ENCODE assay signal across 8 mouse cellular contexts in genomic region chr17:28524009-28524695, GRCm38 (mm10). TPM values are rescaled to one million over a fixed set of nuclear protein-coding genes. Genes with fewer than 3 reads are reported as not detected.
DNase-seq lines count a peak whose midpoint lies in the region; ATAC-seq and TF ChIP-seq lines count a peak whose summit lies in the region.
"Had no signal": no experiment of that assay in that cellular context is flagged by ENCODE, and none has a peak within 500 bp of the region (broad histone marks: within the 10 kb centered on the region; RNA-seq: fewer than 3 reads in every experiment).

No protein-coding gene starts in this region.

- no peak for DNase-seq in layer of hippocampus, adult 2 months (ENCODE audit: low spot score in 2 of 2)
- no peak for DNase-seq in layer of hippocampus, postnatal 14 days (ENCODE audit: low spot score in 2 of 2)
- DNase-seq in kidney, postnatal 0 days (ENCODE audit: low spot score): no peak
- DNase-seq in cerebellum, postnatal 25 days: no peak

- WGBS in embryonic facial prominence, embryonic 13.5 days: 84% methylated on average over 23 of the region's 23 CpGs
- 84% methylated on average over 23 of the region's 23 CpGs for WGBS in kidney, postnatal 0 days
- 76% methylated on average over 23 of the region's 23 CpGs for WGBS in small intestine, adult 2 months

- peak overlapping the region; percentile 100 for H3K27ac ChIP-seq in layer of hippocampus, adult 2 months
- no peak overlapping the region; the same call in 1 of the 2 replicates for H3K27ac ChIP-seq in embryonic facial prominence, embryonic 13.5 days
- 0 out of 2 replicates have a peak overlapping the region, but pooled peaks have one; percentile 8 for H3K27ac ChIP-seq in kidney, postnatal 0 days
- H3K27ac ChIP-seq in small intestine, adult 2 months (ENCODE audit: insufficient read depth, low read depth, low read length): no peak overlapping the region
- H3K27ac ChIP-seq: macrophage had no signal

- peaks cover 8% of the 10 kb centered on the region; the same call in 1 of the 2 replicates for H3K27me3 ChIP-seq in embryonic facial prominence, embryonic 13.5 days
- H3K27me3 ChIP-seq in kidney, postnatal 0 days (ENCODE audit: insufficient read depth, low read length): no peaks in the 10 kb centered on the region
- H3K27me3 ChIP-seq in small intestine, adult 2 months (ENCODE audit: control insufficient read depth, insufficient read depth, low read length): no peaks in the 10 kb centered on the region

- H3K9me3 ChIP-seq in embryonic facial prominence, embryonic 13.5 days: no peaks in the 10 kb centered on the region
- H3K9me3 ChIP-seq in kidney, postnatal 0 days (replicated peaks; ENCODE audit: low read length): no peaks in the 10 kb centered on the region

- H3K36me3 ChIP-seq in embryonic facial prominence, embryonic 13.5 days: no peaks in the 10 kb centered on the region
- H3K36me3 ChIP-seq in kidney, postnatal 0 days (ENCODE audit: insufficient read depth, low read length): no peaks in the 10 kb centered on the region
- no peaks in the 10 kb centered on the region for H3K36me3 ChIP-seq in small intestine, adult 2 months (ENCODE audit: control insufficient read depth, insufficient read depth, low read length)

- no peak for ATAC-seq in embryonic facial prominence, embryonic 13.5 days (ENCODE audit: insufficient number of reproducible peaks, insufficient read depth, low FRiP score, low TSS enrichment, low read depth)
- no peak for ATAC-seq in kidney, postnatal 0 days (replicated peaks; ENCODE audit: low FRiP score, low read depth)
- no peak for ATAC-seq in megakaryocyte-erythroid progenitor cell, adult 5-6 weeks (replicated peaks; ENCODE audit: low FRiP score, low TSS enrichment, poor library complexity, severe bottlenecking)

- no peak for TF ChIP-seq CTCF in layer of hippocampus, adult 2 months (conservative IDR thresholded peaks at IDR 0.05)
- TF ChIP-seq CTCF in kidney, postnatal 0 days (IDR thresholded peaks at IDR 0.05; ENCODE audit: low read depth): no peak
- no peak for TF ChIP-seq CTCF in small intestine, adult 2 months (IDR thresholded peaks at IDR 0.05; ENCODE audit: extremely low read depth, insufficient read length, insufficient replicate concordance, low read depth, low read length)

- no peak overlapping the region for H3K9ac ChIP-seq in embryonic facial prominence, embryonic 13.5 days
- no peak overlapping the region for H3K9ac ChIP-seq in kidney, postnatal 0 days (ENCODE audit: low read depth, low read length)

- peak overlapping the region; percentile 84; the same call in 1 of the 2 replicates for H3K4me3 ChIP-seq in layer of hippocampus, adult 2 months
- H3K4me3 ChIP-seq in embryonic facial prominence, embryonic 13.5 days: peak overlapping the region; percentile 69; the same call in 1 of the 2 replicates
- H3K4me3 ChIP-seq in kidney, postnatal 0 days (replicated peaks; ENCODE audit: low read depth, low read length): no peak overlapping the region
- H3K4me3 ChIP-seq in small intestine, adult 2 months (ENCODE audit: low read depth, low read length): peak overlapping the region; percentile 43

- peaks cover 34% of the 10 kb centered on the region for H3K4me1 ChIP-seq in embryonic facial prominence, embryonic 13.5 days
- peaks cover 15% of the 10 kb centered on the region for H3K4me1 ChIP-seq in kidney, postnatal 0 days (replicated peaks; ENCODE audit: insufficient read depth, low read length)
- peaks cover 12% of the 10 kb centered on the region for H3K4me1 ChIP-seq in small intestine, adult 2 months (ENCODE audit: control insufficient read depth, insufficient read depth, insufficient read length, low read length)

- no peak for TF ChIP-seq POLR2A in small intestine, adult 2 months (IDR thresholded peaks at IDR 0.05; ENCODE audit: low read depth, low read length)

- H3K4me2 ChIP-seq in embryonic facial prominence, embryonic 13.5 days: peak overlapping the region; percentile 95
- H3K4me2 ChIP-seq in kidney, postnatal 0 days (ENCODE audit: low read length): peak overlapping the region; percentile 96; the same call in 1 of the 2 replicates

RNA-seq across cellular contexts. Expression of gene Armc12, which starts 6.5 kb away (rescaled TPM):
- total RNA-seq in layer of hippocampus, adult 2 months (2021): not detected
- not detected for total RNA-seq in layer of hippocampus, postnatal 14 days (2021)
- polyA plus RNA-seq in embryonic facial prominence, embryonic 13.5 days (2015; fragmentation: Nextera tagmentation; extraction: Ambion mirVana): not detected in 2 replicates
- not detected in 2 replicates for polyA plus RNA-seq in kidney, postnatal 0 days (2015; fragmentation: Nextera tagmentation; extraction: Ambion mirVana)
- not detected in 2 replicates for polyA plus RNA-seq in small intestine, adult 2 months (2012; rRNA removed)
- not detected in 2 replicates for total RNA-seq in megakaryocyte-erythroid progenitor cell, adult 5-6 weeks (2014; fragmentation: Nextera tagmentation)
- not detected in 2 replicates for total RNA-seq in megakaryocyte-erythroid progenitor cell, adult 5-6 weeks (2017)
- polyA plus RNA-seq: macrophage had no signal

RNA-seq across cellular contexts. Expression of gene Fkbp5, which starts 6.8 kb away (rescaled TPM):
- 10 to 100 TPM; 80.8 to 90.5 TPM for total RNA-seq in layer of hippocampus, adult 2 months (2021)
- 10 to 100 TPM; 65.4 to 78.1 TPM for total RNA-seq in layer of hippocampus, postnatal 14 days (2021)
- polyA plus RNA-seq in embryonic facial prominence, embryonic 13.5 days (2015; fragmentation: Nextera tagmentation; extraction: Ambion mirVana): 23.3 and 24.5 TPM in 2 replicates
- 16.2 and 20.4 TPM in 2 replicates for polyA plus RNA-seq in kidney, postnatal 0 days (2015; fragmentation: Nextera tagmentation; extraction: Ambion mirVana)
- polyA plus RNA-seq in small intestine, adult 2 months (2012; rRNA removed): 4.0 and 10.6 TPM in 2 replicates
- total RNA-seq in megakaryocyte-erythroid progenitor cell, adult 5-6 weeks (2014; fragmentation: Nextera tagmentation): 19.8 and 32.3 TPM in 2 replicates
- total RNA-seq in megakaryocyte-erythroid progenitor cell, adult 5-6 weeks (2017): 19.9 and 25.1 TPM in 2 replicates

RNA-seq across cellular contexts. Expression of gene Clpsl2, which starts 25.1 kb away (rescaled TPM):
- not detected for total RNA-seq in layer of hippocampus, adult 2 months (2021)
- not detected for total RNA-seq in layer of hippocampus, postnatal 14 days (2021)
- not detected in 2 replicates for polyA plus RNA-seq in embryonic facial prominence, embryonic 13.5 days (2015; fragmentation: Nextera tagmentation; extraction: Ambion mirVana)
- not detected in 2 replicates for polyA plus RNA-seq in kidney, postnatal 0 days (2015; fragmentation: Nextera tagmentation; extraction: Ambion mirVana)
- not detected in 2 replicates for polyA plus RNA-seq in small intestine, adult 2 months (2012; rRNA removed)
- not detected in 2 replicates for total RNA-seq in megakaryocyte-erythroid progenitor cell, adult 5-6 weeks (2014; fragmentation: Nextera tagmentation)
- not detected in 2 replicates for total RNA-seq in megakaryocyte-erythroid progenitor cell, adult 5-6 weeks (2017)
- polyA plus RNA-seq: macrophage had no signal

RNA-seq across cellular contexts. Expression of gene Clps, which starts 36.4 kb away (rescaled TPM):
- not detected for total RNA-seq in layer of hippocampus, adult 2 months (2021)
- not detected for total RNA-seq in layer of hippocampus, postnatal 14 days (2021)
- 1.3 TPM in 1 of 2 replicates, not detected in the other for polyA plus RNA-seq in embryonic facial prominence, embryonic 13.5 days (2015; fragmentation: Nextera tagmentation; extraction: Ambion mirVana)
- polyA plus RNA-seq in kidney, postnatal 0 days (2015; fragmentation: Nextera tagmentation; extraction: Ambion mirVana): not detected in 2 replicates
- 1,332 and 30,405 TPM in 2 replicates for polyA plus RNA-seq in small intestine, adult 2 months (2012; rRNA removed)
- total RNA-seq in megakaryocyte-erythroid progenitor cell, adult 5-6 weeks (2014; fragmentation: Nextera tagmentation): not detected in 2 replicates
- not detected in 2 replicates for total RNA-seq in megakaryocyte-erythroid progenitor cell, adult 5-6 weeks (2017)
- polyA plus RNA-seq: macrophage had no signal

RNA-seq across cellular contexts. Expression of gene Lhfpl5, which starts 51.3 kb away (rescaled TPM):
- 1 to 10 TPM; 3.7 to 5.4 TPM for total RNA-seq in layer of hippocampus, adult 2 months (2021)
- 1 to 10 TPM; 2.7 to 3.4 TPM for total RNA-seq in layer of hippocampus, postnatal 14 days (2021)
- polyA plus RNA-seq in embryonic facial prominence, embryonic 13.5 days (2015; fragmentation: Nextera tagmentation; extraction: Ambion mirVana): 0.50 and 0.76 TPM in 2 replicates
- polyA plus RNA-seq in kidney, postnatal 0 days (2015; fragmentation: Nextera tagmentation; extraction: Ambion mirVana): 0.17 TPM in 1 of 2 replicates, not detected in the other
- polyA plus RNA-seq in small intestine, adult 2 months (2012; rRNA removed): 0.66 and 1.0 TPM in 2 replicates
- total RNA-seq in megakaryocyte-erythroid progenitor cell, adult 5-6 weeks (2014; fragmentation: Nextera tagmentation): not detected in 2 replicates
- not detected in 2 replicates for total RNA-seq in megakaryocyte-erythroid progenitor cell, adult 5-6 weeks (2017)
- polyA plus RNA-seq: macrophage had no signal

Comparison
In these comparisons a context has a peak if more than half of its experiments do, and no peak if none do; other contexts are left out.
1. H3K27ac ChIP-seq: peak in layer of hippocampus, adult 2 months (single experiment) and kidney, postnatal 0 days (single experiment); none in embryonic facial prominence, embryonic 13.5 days (single experiment) and small intestine, adult 2 months (single experiment).